In genomic region chr2:50687222-50687621, GRCm38 (mm10) we compare ENCODE assay signal across 8 mouse cellular contexts.
DNase-seq lines count a peak whose midpoint lies in the region; ATAC-seq and TF ChIP-seq lines count a peak whose summit lies in the region.

No protein-coding gene starts in this region.

- no peaks in the 10 kb centered on the region for H3K27me3 ChIP-seq in limb, embryonic 10.5 days (ENCODE audit: low read depth, poor library complexity, severe bottlenecking)
- H3K27me3 ChIP-seq in stomach, embryonic 16.5 days (ENCODE audit: control insufficient read depth, insufficient read depth, low read length), result no peaks in the 10 kb centered on the region

- 56% methylated on average over 5 of the region's 5 CpGs for WGBS in bone marrow, adult 2 months
- 19% methylated on average over 5 of the region's 5 CpGs for WGBS in limb, embryonic 10.5 days
- 47% methylated on average over 5 of the region's 5 CpGs for WGBS in stomach, embryonic 16.5 days

- no peak overlapping the region for H3K4me3 ChIP-seq in ES-E14 (ENCODE audit: insufficient read depth in 1 of 2, low read depth in 1 of 2, low read length in 2 of 2, poor library complexity in 1 of 2, severe bottlenecking in 1 of 2)
- H3K4me3 ChIP-seq in bone marrow, adult 2 months (replicated peaks; ENCODE audit: control insufficient read depth, low read depth, low read length), result no peak overlapping the region
- no peak overlapping the region for H3K4me3 ChIP-seq in limb, embryonic 10.5 days
- H3K4me3 ChIP-seq in stomach, embryonic 16.5 days (replicated peaks; ENCODE audit: low read length), result no peak overlapping the region

- no peak overlapping the region for H3K27ac ChIP-seq in ES-E14 (ENCODE audit: insufficient read depth, low read depth, low read length, poor library complexity, severe bottlenecking)
- H3K27ac ChIP-seq in bone marrow, adult 2 months (ENCODE audit: control insufficient read depth, insufficient read depth, low read depth, low read length, poor library complexity), result peak overlapping the region; percentile 75
- 0 out of 2 replicates have a peak overlapping the region, but pooled peaks have one; percentile 5 for H3K27ac ChIP-seq in limb, embryonic 10.5 days
- H3K27ac ChIP-seq in stomach, embryonic 16.5 days (ENCODE audit: low read length), result peak overlapping the region; percentile 23; the same call in 1 of the 2 replicates

- in situ Hi-C loops in ES-E14 (cut with MboI; ENCODE audit: low sequenced_read_pairs in 2 of 2, unreplicated experiment in 2 of 2), result no loop called here

- TF ChIP-seq CTCF in bone marrow, adult 2 months (IDR thresholded peaks at IDR 0.05; ENCODE audit: control insufficient read depth, insufficient read depth, low read length), result no peak

- H3K9me3 ChIP-seq in ES-E14 (ENCODE audit: control insufficient read depth, insufficient read depth, low read depth, low read length), result no peaks in the 10 kb centered on the region
- H3K9me3 ChIP-seq in limb, embryonic 10.5 days (replicated peaks), result no peaks in the 10 kb centered on the region
- H3K9me3 ChIP-seq in stomach, embryonic 16.5 days (replicated peaks; ENCODE audit: control insufficient read depth, low read length), result no peaks in the 10 kb centered on the region

- H3K4me2 ChIP-seq in stomach, embryonic 16.5 days (ENCODE audit: low read depth, low read length), result no peak overlapping the region

- H3K4me1 ChIP-seq in ES-E14 (ENCODE audit: control insufficient read depth in 2 of 2, insufficient read depth in 2 of 2, low read length in 2 of 2, poor library complexity in 1 of 2), result peaks cover 0 to 2% of the 10 kb centered on the region in 2 experiments; a peak in 1 of 4 replicates
- H3K4me1 ChIP-seq in bone marrow, adult 2 months (ENCODE audit: control insufficient read depth, insufficient read depth, low read length), result peaks cover 2% of the 10 kb centered on the region; the same call in 1 of the 2 replicates
- peaks cover 7% of the 10 kb centered on the region; the same call in 1 of the 2 replicates for H3K4me1 ChIP-seq in limb, embryonic 10.5 days
- no peaks in the 10 kb centered on the region for H3K4me1 ChIP-seq in stomach, embryonic 16.5 days (ENCODE audit: control insufficient read depth, insufficient read depth, low read length)

- no peak for TF ChIP-seq POLR2A in bone marrow, adult 2 months (IDR thresholded peaks at IDR 0.05; ENCODE audit: borderline replicate concordance, control insufficient read depth, low read depth, low read length)

- ATAC-seq in stomach, embryonic 16.5 days (ENCODE audit: insufficient read depth, low FRiP score), result no peak

- peak; percentile 71 for DNase-seq in ES-E14 (ENCODE audit: low read depth, low spot score)
- peak; percentile 28 for DNase-seq in heart, adult 8-10 months (ENCODE audit: low spot score)
- DNase-seq in limb, embryonic 10.5 days (ENCODE audit: low spot score), result peak; percentile 37
- no peak for DNase-seq in right cerebral cortex, adult 2 months (ENCODE audit: low spot score in 2 of 2)
- no peak for DNase-seq in cerebellum, adult 8-10 months
- no peak for DNase-seq in spleen, adult 12 weeks (ENCODE audit: low spot score)

- no peaks in the 10 kb centered on the region for H3K36me3 ChIP-seq in ES-E14 (ENCODE audit: control insufficient read depth, insufficient read depth, low read length, poor library complexity, severe bottlenecking)
- no peaks in the 10 kb centered on the region for H3K36me3 ChIP-seq in limb, embryonic 10.5 days
- H3K36me3 ChIP-seq in stomach, embryonic 16.5 days (ENCODE audit: control insufficient read depth, insufficient read depth, low read length), result no peaks in the 10 kb centered on the region

- no peak overlapping the region for H3K9ac ChIP-seq in ES-E14 (ENCODE audit: insufficient read depth, low read depth, low read length, poor library complexity, severe bottlenecking)
- H3K9ac ChIP-seq in stomach, embryonic 16.5 days (ENCODE audit: low read length), result no peak overlapping the region

TF ChIP-seq in ES-E14, 5 proteins besides CTCF, POLR2A, EP300 and RAD21:
- TF ChIP-seq HCFC1 (IDR thresholded peaks at IDR 0.05; ENCODE audit: borderline replicate concordance, insufficient read depth, low read length) (no peak), CHD2 (IDR thresholded peaks at IDR 0.05; ENCODE audit: low read depth, low read length) (no peak), MAFK (IDR thresholded peaks at IDR 0.05; ENCODE audit: insufficient read depth, low read depth, low read length) (no peak), ZC3H11A (IDR thresholded peaks at IDR 0.05; ENCODE audit: borderline replicate concordance, low read depth, low read length) (no peak), ZNF384 (IDR thresholded peaks at IDR 0.05; ENCODE audit: low read depth, low read length) (no peak)

Comparison
In these comparisons a context has a peak if more than half of its experiments do, and no peak if none do; other contexts are left out.
1. DNase-seq: peak in ES-E14 (single experiment), heart, adult 8-10 months (single experiment) and limb, embryonic 10.5 days (single experiment); none in right cerebral cortex, adult 2 months (0 of 2), cerebellum, adult 8-10 months (single experiment) and spleen, adult 12 weeks (single experiment).